Mouse (Mus musculus) liver, embryonic 14.5 days (tissue): ENCODE data around the gene Ralb. TPM values are rescaled to one million over a fixed set of nuclear protein-coding genes. Genes with fewer than 3 reads are reported as not detected.

ENCODE experiments used
- ATAC-seq: fragments of 200-750 bp; cut with Nextera tagmentation; 2 replicates; pipeline ENCODE4 v1.8.0; 2017; ENCODE audit warnings: moderate number of reproducible peaks, mild to moderate bottlenecking, moderate library complexity; ENCODE audit not compliant: insufficient read depth
- DNase-seq, 3 experiments: peaks; one replicate each; pipeline ENCODE4 v3.0.0-alpha.2; 2012 to 2013; ENCODE audit warnings: low read depth in 3 of 3, low spot score in 3 of 3
- H3K27ac ChIP-seq: fragments of 300-500 bp; sonication (generic); 2 replicates; pipeline ENCODE4 v1.5.1; 2014; ENCODE audit warnings: moderate library complexity, mild to moderate bottlenecking, control low read depth, inconsistent platforms
- H3K27me3 ChIP-seq: fragments of 300-500 bp; sonication (generic); 2 replicates; pipeline ENCODE4 v1.6.1; 2014; ENCODE audit warnings: mild to moderate bottlenecking, low read length, moderate library complexity; ENCODE audit not compliant: control insufficient read depth, insufficient read depth
- H3K36me3 ChIP-seq: fragments of 300-500 bp; sonication (generic); replicated peaks from 2 replicates; pipeline ENCODE4 v1.6.1; 2014; ENCODE audit warnings: low read depth; ENCODE audit not compliant: control insufficient read depth, insufficient read depth
- H3K4me1 ChIP-seq, 2 experiments: fragments of 200-500 bp in 1 of 2; fragments of 300-500 bp in 1 of 2; sonication (generic) in 1 of 2; replicated peaks; 2 replicates each; pipeline ENCODE4 v1.6.1; 2012 to 2014; ENCODE audit warnings: antibody characterized with exemption in 1 of 2, inconsistent platforms in 1 of 2, low read length in 1 of 2; ENCODE audit not compliant: control insufficient read depth in 2 of 2, insufficient read depth in 2 of 2
- H3K4me2 ChIP-seq: fragments of 300-500 bp; sonication (generic); 2 replicates; pipeline ENCODE4 v1.6.1; 2014; ENCODE audit warnings: low read depth, mild to moderate bottlenecking, control low read depth, moderate library complexity
- H3K4me3 ChIP-seq, 2 experiments: fragments of 200-500 bp in 1 of 2; fragments of 300-500 bp in 1 of 2; sonication (generic) in 1 of 2; 2 replicates each; pipeline ENCODE4 v1.5.1; 2012 to 2014; ENCODE audit warnings: low read depth in 2 of 2, low read length in 2 of 2, mild to moderate bottlenecking in 2 of 2, control low read depth in 1 of 2, inconsistent platforms in 1 of 2, moderate library complexity in 1 of 2; ENCODE audit not compliant: insufficient read depth in 1 of 2
- H3K9ac ChIP-seq: fragments of 300-500 bp; sonication (generic); replicated peaks from 2 replicates; pipeline ENCODE4 v1.6.1; 2014; ENCODE audit warnings: mild to moderate bottlenecking, control low read depth, moderate library complexity
- H3K9me3 ChIP-seq: fragments of 300-500 bp; sonication (generic); 2 replicates; pipeline ENCODE4 v1.6.1; 2016; ENCODE audit warnings: low read length, mixed read lengths; ENCODE audit not compliant: control insufficient read depth
- CTCF ChIP-seq: IDR thresholded peaks from 2 replicates; pipeline ENCODE4 v1.5.1; 2016; ENCODE audit warnings: antibody characterized with exemption, low read depth, control low read depth
- EP300 ChIP-seq: IDR thresholded peaks from 2 replicates; pipeline ENCODE4 v1.6.1; 2016; ENCODE audit warnings: antibody characterized with exemption, low read depth
- WGBS: fragments of 180-500 bp; shearing (Covaris S2); extraction: QIAGEN DNeasy Blood & Tissue Kit; methylation state at CpG from one replicate; pipeline ENCODE4 v1.1.7; 2014; ENCODE audit not compliant: insufficient replicate concordance; 5-methylcytosine and 5-hydroxymethylcytosine counted together
- polyA plus RNA-seq, 2 experiments: library from polyadenylated mRNA; depleted of rRNA in 1 of 2; stranded (reverse) in 1 of 2; unstranded in 1 of 2; fragments of >200 nt; fragmentation: Nextera tagmentation in 1 of 2; extraction: Ambion mirVana in 1 of 2; gene quantifications; 2 replicates each; pipeline versions ENCODE4 v1.2.1 to v1.2.3; 2012 to 2014

The Ralb gene
- polyA plus RNA-seq, 2 experiments: 11.6 to 25.7 TPM

DNA sequence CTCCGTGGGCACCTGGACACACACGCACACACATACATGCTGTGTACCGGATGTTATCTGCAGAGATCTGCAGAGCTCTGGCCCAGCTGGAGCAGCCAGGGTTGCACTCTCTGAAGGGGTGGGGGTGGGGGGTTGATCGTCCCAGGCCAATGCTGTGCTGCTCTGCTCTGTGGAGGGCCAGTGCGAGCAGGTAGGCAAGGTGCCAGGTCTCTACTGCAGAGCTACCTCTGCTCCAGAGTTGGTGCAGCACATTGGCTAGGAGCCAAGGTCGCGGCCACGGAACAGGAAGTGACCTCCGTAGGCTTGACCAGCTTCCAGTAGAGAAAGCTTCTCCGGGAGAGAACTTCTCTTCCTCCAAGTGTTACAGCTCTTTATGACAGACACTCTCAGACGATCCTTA lies 12.5 kb downstream of the Ralb start:
- ATAC-seq (peak; percentile 62), DNase-seq (no peak)
- H3K36me3 ChIP-seq: no peaks in the 10 kb centered on the region
- no peak overlapping the region for H3K27ac ChIP-seq
- H3K9me3 ChIP-seq: no peaks in the 10 kb centered on the region
- no peak for TF ChIP-seq CTCF
- TF ChIP-seq EP300: no peak
- no peaks in the 10 kb centered on the region for H3K27me3 ChIP-seq
- H3K4me2 ChIP-seq: peak overlapping the region; percentile 15; the same call in 1 of the 2 replicates
- H3K4me3 ChIP-seq: no peak overlapping the region
- H3K4me1 ChIP-seq: peaks cover 0 to 8% of the 10 kb centered on the region in 2 experiments; a peak in 2 of 4 replicates
- no peak overlapping the region for H3K9ac ChIP-seq
- WGBS: 11% methylated on average over 11 of the region's 11 CpGs

DNA sequence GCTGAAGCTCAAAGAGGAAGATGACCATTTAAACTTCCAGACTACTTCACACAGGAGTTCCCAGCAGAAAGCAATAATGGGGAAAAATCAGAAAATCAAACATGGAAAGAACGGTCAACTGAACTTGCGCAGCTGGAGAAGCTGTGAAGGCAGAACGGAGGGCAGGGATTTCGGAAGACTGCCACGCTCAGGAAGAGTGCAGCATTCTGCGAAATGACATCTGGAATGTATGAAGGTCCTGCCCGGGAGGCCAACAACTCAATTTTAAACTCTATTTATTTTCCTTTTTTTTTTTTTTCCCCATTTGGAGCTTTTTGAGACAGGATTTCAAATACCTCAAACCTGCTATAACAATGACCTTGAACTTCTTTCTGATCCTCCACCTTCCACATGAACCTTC lies 13.8 kb downstream of the Ralb start:
- ATAC-seq: no peak
- Histone ChIP-seq H3K9me3 (no peaks in the 10 kb centered on the region), H3K27me3 (no peaks in the 10 kb centered on the region), H3K4me3 (no peak overlapping the region), H3K4me2 (no peak overlapping the region), H3K27ac (no peak overlapping the region), H3K9ac (no peak overlapping the region), H3K4me1 (peaks cover 0 to 8% of the 10 kb centered on the region in 2 experiments; a peak in 2 of 4 replicates), H3K36me3 (no peaks in the 10 kb centered on the region)
- 82% methylated on average over 7 of the region's 7 CpGs for WGBS
- DNase-seq: no peak
- TF ChIP-seq CTCF (no peak), EP300 (no peak)

GRCm38 (mm10) chr1:119487917-119488590 lies 16.5 kb downstream of the Ralb start:
- Histone ChIP-seq H3K27ac (no peak overlapping the region), H3K9me3 (no peaks in the 10 kb centered on the region), H3K4me3 (no peak overlapping the region), H3K36me3 (no peaks in the 10 kb centered on the region), H3K9ac (no peak overlapping the region), H3K4me1 (peaks cover 0 to 8% of the 10 kb centered on the region in 2 experiments; a peak in 2 of 4 replicates), H3K27me3 (no peaks in the 10 kb centered on the region), H3K4me2 (no peak overlapping the region)
- 47% methylated on average over 10 of the region's 10 CpGs for WGBS
- DNase-seq (no peak), ATAC-seq (no peak)
- TF ChIP-seq CTCF (no peak), EP300 (no peak)

DNA sequence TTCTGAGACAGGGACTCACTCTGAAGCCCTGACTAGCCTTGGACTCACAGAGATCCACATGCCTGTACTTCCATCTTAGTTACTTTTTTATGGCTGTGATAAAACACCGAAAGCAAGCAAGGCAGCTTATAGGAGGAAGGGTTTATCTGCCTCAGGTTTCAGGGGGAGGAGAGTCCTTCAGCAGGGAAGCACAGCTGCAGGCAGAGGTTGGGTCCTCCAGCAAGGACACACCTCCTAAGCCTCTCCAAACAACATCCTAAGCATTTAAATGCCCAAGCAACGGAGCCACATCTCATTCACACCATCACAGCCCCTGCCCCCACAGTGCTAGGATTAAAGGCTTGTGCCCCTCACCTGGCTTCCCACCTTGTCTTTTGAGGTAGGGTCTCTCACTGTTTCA lies 18.8 kb downstream of the Ralb start:
- Histone ChIP-seq H3K4me1 (no peaks in the 10 kb centered on the region), H3K36me3 (no peaks in the 10 kb centered on the region), H3K27ac (no peak overlapping the region), H3K4me3 (no peak overlapping the region), H3K9me3 (no peaks in the 10 kb centered on the region), H3K27me3 (no peaks in the 10 kb centered on the region), H3K4me2 (no peak overlapping the region), H3K9ac (no peak overlapping the region)
- TF ChIP-seq CTCF: no peak
- TF ChIP-seq EP300: no peak
- WGBS: 48% methylated on average over 2 of the region's 2 CpGs
- DNase-seq: no peak
- no peak for ATAC-seq

DNA sequence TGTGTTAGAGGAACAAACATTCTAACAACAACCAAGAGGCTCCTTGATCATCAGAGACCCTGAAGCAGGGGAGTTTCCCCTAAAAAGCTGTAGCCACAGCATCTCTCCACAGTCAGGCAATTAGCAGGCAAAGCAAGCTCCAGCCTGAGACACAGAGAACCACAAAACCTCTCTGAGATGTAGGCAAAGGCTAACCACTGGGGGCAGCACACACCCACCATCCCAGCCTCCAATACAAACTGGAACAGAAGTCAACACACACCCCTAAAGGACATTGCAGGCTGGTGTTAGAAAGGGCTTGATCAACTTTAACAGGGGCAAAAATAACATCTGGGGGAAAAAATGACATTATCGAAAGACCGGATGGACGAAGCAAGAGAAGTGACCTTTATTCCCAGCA lies 20.1 kb downstream of the Ralb start:
- 75% methylated on average over 3 of the region's 3 CpGs for WGBS
- DNase-seq: no peak

More for the DNA sequence above, 20.1 kb downstream of the Ralb start:
- H3K9me3 ChIP-seq: no peaks in the 10 kb centered on the region
- H3K9ac ChIP-seq: no peak overlapping the region
- H3K4me1 ChIP-seq: no peaks in the 10 kb centered on the region
- no peak overlapping the region for H3K4me2 ChIP-seq
- no peaks in the 10 kb centered on the region for H3K27me3 ChIP-seq
- TF ChIP-seq CTCF (peak; percentile 63), EP300 (no peak)
- no peak overlapping the region for H3K4me3 ChIP-seq
- no peak for ATAC-seq
- no peak overlapping the region for H3K27ac ChIP-seq
- H3K36me3 ChIP-seq: no peaks in the 10 kb centered on the region
